Mouse (Mus musculus) embryonic facial prominence, embryonic 15.5 days (tissue): ENCODE data around the gene Efcab7. TPM values are rescaled to one million over a fixed set of nuclear protein-coding genes. Genes with fewer than 3 reads are reported as not detected.

Source experiments
- ATAC-seq: fragments of 200-750 bp; cut with Nextera tagmentation; 2 replicates; pipeline ENCODE4 v1.8.0; 2017; ENCODE audit warnings: low read depth, moderate TSS enrichment; ENCODE audit not compliant: insufficient number of reproducible peaks, low FRiP score, low TSS enrichment
- H3K27ac ChIP-seq: fragments of 300-500 bp; sonication (generic); replicated peaks from 2 replicates; pipeline ENCODE4 v1.5.1; 2015; ENCODE audit warnings: mild to moderate bottlenecking, inconsistent platforms
- H3K27me3 ChIP-seq: fragments of 300-500 bp; sonication (generic); 2 replicates; pipeline ENCODE4 v1.6.1; 2015; ENCODE audit warnings: inconsistent platforms
- H3K36me3 ChIP-seq: fragments of 300-500 bp; sonication (generic); 2 replicates; pipeline ENCODE4 v1.6.1; 2015; ENCODE audit warnings: mild to moderate bottlenecking, inconsistent platforms
- H3K4me1 ChIP-seq: fragments of 300-500 bp; sonication (generic); 2 replicates; pipeline ENCODE4 v1.6.1; 2015; ENCODE audit warnings: inconsistent platforms
- H3K4me2 ChIP-seq: fragments of 300-500 bp; sonication (generic); replicated peaks from 2 replicates; pipeline ENCODE4 v1.6.1; 2015; ENCODE audit warnings: mild to moderate bottlenecking, inconsistent platforms
- H3K4me3 ChIP-seq: fragments of 300-500 bp; sonication (generic); replicated peaks from 2 replicates; pipeline ENCODE4 v1.5.1; 2015; ENCODE audit warnings: mild to moderate bottlenecking, inconsistent platforms
- H3K9ac ChIP-seq: fragments of 300-500 bp; sonication (generic); 2 replicates; pipeline ENCODE4 v1.6.1; 2015; ENCODE audit warnings: inconsistent platforms
- H3K9me3 ChIP-seq: fragments of 300-500 bp; sonication (generic); replicated peaks from 2 replicates; pipeline ENCODE4 v1.6.1; 2016; ENCODE audit warnings: inconsistent platforms
- WGBS: fragments of 180-500 bp; shearing (Covaris S2); methylation state at CpG from one replicate; pipeline ENCODE4 v1.1.7; 2015; 5-methylcytosine and 5-hydroxymethylcytosine counted together
- polyA plus RNA-seq: library from polyadenylated mRNA; unstranded; fragments of >200 nt; fragmentation: Nextera tagmentation; extraction: Ambion mirVana; gene quantifications from 2 replicates; pipeline ENCODE4 v1.2.1, GENCODE M21; 2015

Gene Efcab7
- polyA plus RNA-seq, 1 experiment from 2014 or later = 27.8 TPM

GRCm38 (mm10) chr4:99929613-99930517 lies 100.9 kb downstream of the Efcab7 start, which contains the start of gene Itgb3bp:
Gene Itgb3bp, minus strand, starts transcription at chr4:99929813.
- peak within 1 kb of the TSS; percentile 87 for H3K27ac ChIP-seq
- H3K36me3 ChIP-seq = no peaks in the 10 kb centered on the region
- H3K9ac ChIP-seq = peak within 1 kb of the TSS; percentile 63
- H3K4me3 ChIP-seq = peak within 1 kb of the TSS; percentile 59
- H3K9me3 ChIP-seq = no peaks in the 10 kb centered on the region
- peaks cover 16% of the 10 kb centered on the region for H3K4me1 ChIP-seq
- H3K4me2 ChIP-seq = peak within 1 kb of the TSS; percentile 80
- no peaks in the 10 kb centered on the region for H3K27me3 ChIP-seq
- 1% methylated on average over 56 of the region's 57 CpGs for WGBS
- ATAC-seq = peak; percentile 90

GRCm38 (mm10) chr4:99930518-99931239 lies 101.7 kb downstream of the Efcab7 start:
- peak overlapping the region; percentile 60 for H3K27ac ChIP-seq
- H3K36me3 ChIP-seq = no peaks in the 10 kb centered on the region
- no peaks in the 10 kb centered on the region for H3K9me3 ChIP-seq
- peaks cover 16% of the 10 kb centered on the region for H3K4me1 ChIP-seq
- 33% methylated on average over 10 of the region's 10 CpGs for WGBS
- peak overlapping the region; percentile 59 for H3K4me3 ChIP-seq
- no peak for ATAC-seq
- H3K9ac ChIP-seq = no peak overlapping the region
- H3K27me3 ChIP-seq = no peaks in the 10 kb centered on the region
- peak overlapping the region; percentile 80 for H3K4me2 ChIP-seq

DNA sequence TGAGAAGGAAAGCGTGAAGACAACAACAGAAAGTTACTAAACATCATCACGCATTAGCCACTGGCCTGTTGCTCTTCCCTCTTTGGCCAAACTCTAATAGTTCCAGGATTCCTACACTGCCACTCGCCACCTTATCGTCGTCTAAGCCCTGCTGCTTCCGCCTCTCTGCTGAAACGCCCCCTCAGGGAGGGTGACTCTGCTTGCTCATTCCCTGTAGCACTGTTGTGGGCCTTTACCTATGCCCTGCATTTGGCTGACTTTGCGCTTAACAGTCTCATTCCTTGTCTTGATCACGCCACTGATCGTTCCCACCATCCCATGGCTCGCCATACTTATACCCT lies 102.2 kb downstream of the Efcab7 start:
- Histone ChIP-seq H3K27ac (0 out of 2 replicates have a peak overlapping the region, but pooled peaks have one; percentile 60), H3K9me3 (no peaks in the 10 kb centered on the region), H3K4me2 (peak overlapping the region; percentile 80; the same call in 1 of the 2 replicates), H3K4me3 (no peak overlapping the region), H3K36me3 (no peaks in the 10 kb centered on the region), H3K4me1 (peaks cover 16% of the 10 kb centered on the region), H3K9ac (0 out of 2 replicates have a peak overlapping the region, but pooled peaks have one; percentile 6), H3K27me3 (no peaks in the 10 kb centered on the region)
- 77% methylated on average over 11 of the region's 11 CpGs for WGBS
- no peak for ATAC-seq

DNA sequence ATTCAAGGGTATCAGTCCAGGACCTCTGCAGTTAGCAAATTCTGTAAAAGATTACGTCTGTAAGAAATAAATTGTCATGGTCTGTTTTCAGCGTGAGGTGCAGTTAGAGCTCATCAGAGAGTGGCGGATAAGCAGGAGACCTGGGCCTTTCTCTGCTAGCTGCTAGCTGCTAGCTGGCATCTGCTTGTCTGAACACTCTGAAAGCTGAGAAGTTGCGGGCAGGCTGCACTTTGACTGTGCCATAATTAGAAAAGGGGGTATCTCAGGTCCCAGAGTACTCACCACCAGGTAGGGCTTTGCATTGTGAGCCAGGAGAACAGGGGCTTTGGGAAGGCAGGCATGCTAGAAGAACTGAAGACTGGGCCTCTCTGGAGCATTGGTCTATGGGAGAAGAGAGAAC lies 102.8 kb downstream of the Efcab7 start:
- 77% methylated on average over 4 of the region's 4 CpGs for WGBS
- H3K4me1 ChIP-seq = peaks cover 16% of the 10 kb centered on the region
- H3K4me2 ChIP-seq = no peak overlapping the region
- no peak overlapping the region for H3K27ac ChIP-seq
- no peaks in the 10 kb centered on the region for H3K27me3 ChIP-seq
- H3K36me3 ChIP-seq = no peaks in the 10 kb centered on the region
- H3K9ac ChIP-seq = 0 out of 2 replicates have a peak overlapping the region, but pooled peaks have one; percentile 6
- no peak overlapping the region for H3K4me3 ChIP-seq
- no peaks in the 10 kb centered on the region for H3K9me3 ChIP-seq
- ATAC-seq = no peak

- H3K9me3 ChIP-seq = no peaks in the 10 kb centered on the region
- no peaks in the 10 kb centered on the region for H3K27me3 ChIP-seq
- 87% methylated on average over 7 of the region's 7 CpGs for WGBS
- H3K9ac ChIP-seq = no peak overlapping the region
- no peak for ATAC-seq
- peaks cover 15% of the 10 kb centered on the region for H3K4me1 ChIP-seq
- H3K4me3 ChIP-seq = no peak overlapping the region
- H3K4me2 ChIP-seq = no peak overlapping the region
- no peak overlapping the region for H3K27ac ChIP-seq
- no peaks in the 10 kb centered on the region for H3K36me3 ChIP-seq
Measured at GRCm38 (mm10) chr4:99934859-99935258, 105.9 kb downstream of the Efcab7 start.

DNA sequence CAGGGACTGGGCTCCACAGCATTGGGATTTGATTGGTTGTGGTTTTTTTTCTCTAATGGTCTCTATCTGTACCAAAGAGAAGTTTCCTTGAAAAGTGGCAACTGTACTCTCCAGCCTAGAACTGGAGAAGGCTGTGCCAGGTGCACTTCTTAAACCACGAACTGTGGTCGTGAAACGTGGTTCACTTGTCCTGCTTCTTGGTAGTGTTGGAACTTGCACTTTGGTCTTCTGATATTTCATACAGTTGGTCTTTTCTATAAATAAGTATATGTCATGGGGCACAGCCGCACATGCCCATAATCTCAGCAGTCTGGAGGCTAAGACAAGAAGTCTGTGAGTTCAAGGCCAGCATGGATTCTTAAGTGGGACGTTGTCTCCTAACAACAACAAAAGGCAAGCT lies 107.3 kb downstream of the Efcab7 start:
- ATAC-seq = no peak

DNA sequence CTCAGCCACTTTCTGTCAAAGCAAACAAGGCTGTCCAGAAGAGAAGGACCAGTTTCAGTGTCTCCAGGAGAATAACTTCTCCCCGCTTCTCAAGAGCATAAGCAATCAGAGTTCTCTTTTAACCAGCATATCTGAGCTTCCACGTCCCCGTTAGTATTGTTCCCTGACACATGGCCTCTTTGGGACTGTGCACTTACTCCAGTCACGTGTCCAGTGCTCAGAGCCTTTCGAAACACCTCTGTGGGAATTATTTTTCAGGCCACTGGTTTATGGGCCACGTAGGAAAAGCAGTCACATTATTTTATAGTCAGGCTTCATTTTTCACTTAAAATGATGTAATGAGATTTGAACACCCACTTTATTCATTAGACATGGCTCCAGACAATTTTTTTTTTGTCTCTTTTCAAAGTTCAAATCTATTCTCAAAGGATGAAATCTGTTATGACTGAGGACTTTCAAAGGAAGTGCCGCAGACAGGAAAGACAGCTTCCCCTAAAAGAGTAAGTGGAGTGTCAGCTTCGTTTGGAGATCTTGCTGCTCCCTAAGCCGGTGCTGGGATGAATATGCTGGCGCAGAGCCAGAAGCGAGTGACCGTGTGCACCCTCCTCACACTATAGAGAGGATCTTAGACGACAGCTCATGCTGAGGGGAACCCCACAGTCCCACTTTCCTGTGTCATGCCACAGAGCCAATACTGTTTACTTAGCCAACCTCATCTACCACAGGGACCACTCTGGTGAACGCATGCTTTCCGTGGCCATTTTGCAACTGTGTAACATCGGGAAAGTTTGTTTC lies 110.9 kb downstream of the Efcab7 start:
- Histone ChIP-seq H3K36me3 (no peaks in the 10 kb centered on the region), H3K4me2 (no peak overlapping the region), H3K27me3 (no peaks in the 10 kb centered on the region), H3K4me1 (no peaks in the 10 kb centered on the region), H3K9me3 (no peaks in the 10 kb centered on the region), H3K4me3 (no peak overlapping the region), H3K9ac (no peak overlapping the region), H3K27ac (no peak overlapping the region)
- 57% methylated on average over 16 of the region's 16 CpGs for WGBS
- no peak for ATAC-seq

More for the DNA sequence above, 107.3 kb downstream of the Efcab7 start:
- no peak overlapping the region for H3K27ac ChIP-seq
- H3K9me3 ChIP-seq = no peaks in the 10 kb centered on the region
- no peaks in the 10 kb centered on the region for H3K36me3 ChIP-seq
- WGBS = 86% methylated on average over 5 of the region's 5 CpGs
- peaks cover 3% of the 10 kb centered on the region for H3K4me1 ChIP-seq
- H3K4me3 ChIP-seq = no peak overlapping the region
- H3K27me3 ChIP-seq = no peaks in the 10 kb centered on the region
- H3K9ac ChIP-seq = no peak overlapping the region
- no peak overlapping the region for H3K4me2 ChIP-seq

DNA sequence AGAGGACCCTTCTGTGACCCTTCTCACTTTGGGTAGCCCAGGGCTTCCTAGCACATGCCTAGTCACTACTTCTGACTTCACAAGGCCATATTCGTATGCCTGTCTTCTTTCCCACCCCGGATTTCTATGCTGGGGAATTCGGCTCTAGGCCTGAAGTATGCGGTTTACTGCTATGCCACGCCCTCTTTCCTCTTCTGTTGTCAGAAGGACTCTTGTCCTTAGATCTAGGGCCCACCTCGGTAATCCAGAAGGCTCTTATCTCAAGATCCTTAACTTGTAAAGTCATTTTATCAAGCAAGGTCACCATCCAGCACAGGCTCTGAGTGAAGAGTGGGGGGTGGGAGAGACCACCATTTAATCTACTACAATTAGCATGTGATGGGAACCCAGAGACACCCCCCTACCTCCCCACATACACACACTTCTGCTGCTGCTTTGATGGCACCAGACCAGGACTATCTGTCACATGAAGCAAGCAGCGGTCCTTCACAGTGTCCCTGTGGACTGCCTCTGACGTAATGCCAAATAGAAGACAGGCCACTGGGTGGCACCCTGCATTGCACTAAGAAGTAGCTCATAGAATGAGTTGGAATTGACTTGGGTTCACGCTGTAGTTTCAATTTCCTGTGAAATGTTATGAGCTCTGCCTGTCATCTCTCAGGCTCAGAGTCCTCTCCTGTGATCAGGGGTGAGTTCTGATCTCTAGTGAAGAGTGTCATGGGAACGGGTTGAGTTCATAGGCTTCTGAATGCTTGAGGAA lies 112.8 kb downstream of the Efcab7 start:
- Histone ChIP-seq H3K9ac (no peak overlapping the region), H3K36me3 (no peaks in the 10 kb centered on the region), H3K27ac (no peak overlapping the region), H3K9me3 (no peaks in the 10 kb centered on the region), H3K27me3 (no peaks in the 10 kb centered on the region), H3K4me2 (no peak overlapping the region), H3K4me1 (no peaks in the 10 kb centered on the region), H3K4me3 (no peak overlapping the region)
- 78% methylated on average over 10 of the region's 10 CpGs for WGBS
- ATAC-seq = no peak

GRCm38 (mm10) chr4:99944606-99945005 lies 115.6 kb downstream of the Efcab7 start:
- ATAC-seq = no peak
- H3K4me2 ChIP-seq = no peak overlapping the region
- H3K27ac ChIP-seq = no peak overlapping the region
- H3K9me3 ChIP-seq = no peaks in the 10 kb centered on the region
- H3K4me1 ChIP-seq = no peaks in the 10 kb centered on the region
- no peaks in the 10 kb centered on the region for H3K36me3 ChIP-seq
- WGBS = 59% methylated on average over 2 of the region's 2 CpGs
- no peaks in the 10 kb centered on the region for H3K27me3 ChIP-seq
- H3K4me3 ChIP-seq = no peak overlapping the region
- H3K9ac ChIP-seq = no peak overlapping the region

GRCm38 (mm10) chr4:99945011-99945410 lies 116.0 kb downstream of the Efcab7 start:
- Histone ChIP-seq H3K9me3 (no peaks in the 10 kb centered on the region), H3K4me2 (no peak overlapping the region), H3K36me3 (no peaks in the 10 kb centered on the region), H3K4me1 (no peaks in the 10 kb centered on the region), H3K27me3 (no peaks in the 10 kb centered on the region), H3K9ac (no peak overlapping the region), H3K27ac (no peak overlapping the region), H3K4me3 (no peak overlapping the region)
- no peak for ATAC-seq
- WGBS = 69% methylated on average over 7 of the region's 7 CpGs
